Mouse (Mus musculus) heart, embryonic 11.5 days (tissue): ENCODE results near the gene Eya4. TPM values are rescaled to one million over a fixed set of nuclear protein-coding genes. Genes with fewer than 3 reads are reported as not detected.

Source experiments
- ATAC-seq: fragments of 200-750 bp; cut with Nextera tagmentation; replicated peaks from 2 replicates; pipeline ENCODE4 v1.8.0; 2017; ENCODE audit warnings: moderate library complexity; ENCODE audit not compliant: insufficient number of reproducible peaks, low FRiP score, low TSS enrichment
- H3K27ac ChIP-seq: fragments of 300-500 bp; sonication (generic); 2 replicates; pipeline ENCODE4 v1.5.1; 2014; ENCODE audit warnings: mild to moderate bottlenecking, low read depth, low read length
- H3K27me3 ChIP-seq: fragments of 300-500 bp; sonication (generic); 2 replicates; pipeline ENCODE4 v1.6.1; 2014; ENCODE audit warnings: mild to moderate bottlenecking, low read length, mixed read lengths; ENCODE audit not compliant: control insufficient read depth, insufficient read depth
- H3K36me3 ChIP-seq: fragments of 300-500 bp; sonication (generic); 2 replicates; pipeline ENCODE4 v1.6.1; 2014; ENCODE audit warnings: mild to moderate bottlenecking, low read length, moderate library complexity, mixed read lengths; ENCODE audit not compliant: control insufficient read depth, insufficient read depth
- H3K4me1 ChIP-seq: fragments of 300-500 bp; sonication (generic); 2 replicates; pipeline ENCODE4 v1.6.1; 2014; ENCODE audit warnings: low read length; ENCODE audit not compliant: control insufficient read depth, insufficient read depth
- H3K4me2 ChIP-seq: fragments of 300-500 bp; sonication (generic); 2 replicates; pipeline ENCODE4 v1.6.1; 2014; ENCODE audit warnings: mild to moderate bottlenecking, moderate library complexity
- H3K4me3 ChIP-seq: fragments of 300-500 bp; sonication (generic); 2 replicates; pipeline ENCODE4 v1.5.1; 2014; ENCODE audit warnings: low read depth, low read length
- H3K9ac ChIP-seq: fragments of 300-500 bp; sonication (generic); 2 replicates; pipeline ENCODE4 v1.6.1; 2014; ENCODE audit warnings: mild to moderate bottlenecking, low read depth, low read length, moderate library complexity
- H3K9me3 ChIP-seq: fragments of 300-500 bp; sonication (generic); replicated peaks from 2 replicates; pipeline ENCODE4 v1.6.1; 2016; ENCODE audit warnings: low read length; ENCODE audit not compliant: control insufficient read depth
- WGBS: fragments of 180-500 bp; shearing (Covaris S2); extraction: QIAGEN DNeasy Blood & Tissue Kit; methylation state at CpG from one replicate; pipeline ENCODE4 v1.1.7; 2014; ENCODE audit not compliant: insufficient replicate concordance; 5-methylcytosine and 5-hydroxymethylcytosine counted together
- polyA plus RNA-seq: library from polyadenylated mRNA; unstranded; fragments of >200 nt; fragmentation: Nextera tagmentation; extraction: Ambion mirVana; gene quantifications from 2 replicates; pipeline ENCODE4 v1.2.1, GENCODE M21; 2014

Eya4 gene
- polyA plus RNA-seq, 1 experiment from 2014 or later: 1.9 TPM

- H3K27me3 ChIP-seq: no peaks in the 10 kb centered on the region
- no peaks in the 10 kb centered on the region for H3K9me3 ChIP-seq
- peak overlapping the region; percentile 29; the same call in 1 of the 2 replicates for H3K4me2 ChIP-seq
- no peaks in the 10 kb centered on the region for H3K36me3 ChIP-seq
- ATAC-seq: no peak
- no peak overlapping the region for H3K27ac ChIP-seq
- 0 out of 2 replicates have a peak overlapping the region, but pooled peaks have one; percentile 16 for H3K9ac ChIP-seq
- WGBS: 35% methylated on average over 24 of the region's 24 CpGs
- H3K4me3 ChIP-seq: no peak overlapping the region
- H3K4me1 ChIP-seq: no peaks in the 10 kb centered on the region
These were observed 269.6 kb downstream of the Eya4 start for GRCm38 (mm10) chr10:23080749-23081547.

GRCm38 (mm10) chr10:23076691-23077385 lies 273.7 kb downstream of the Eya4 start:
- no peaks in the 10 kb centered on the region for H3K4me1 ChIP-seq
- no peak overlapping the region for H3K27ac ChIP-seq
- no peaks in the 10 kb centered on the region for H3K27me3 ChIP-seq
- H3K9me3 ChIP-seq: no peaks in the 10 kb centered on the region
- no peak overlapping the region for H3K4me3 ChIP-seq
- H3K4me2 ChIP-seq: peak overlapping the region; percentile 48
- no peak overlapping the region for H3K9ac ChIP-seq
- 53% methylated on average over 21 of the region's 21 CpGs for WGBS
- H3K36me3 ChIP-seq: no peaks in the 10 kb centered on the region
- ATAC-seq: no peak

GRCm38 (mm10) chr10:23073431-23073830 lies 277.2 kb downstream of the Eya4 start:
- no peaks in the 10 kb centered on the region for H3K9me3 ChIP-seq
- no peaks in the 10 kb centered on the region for H3K27me3 ChIP-seq
- H3K36me3 ChIP-seq: no peaks in the 10 kb centered on the region
- no peaks in the 10 kb centered on the region for H3K4me1 ChIP-seq
- ATAC-seq: no peak
- 68% methylated on average over 2 of the region's 2 CpGs for WGBS
- no peak overlapping the region for H3K4me3 ChIP-seq
- H3K27ac ChIP-seq: no peak overlapping the region
- H3K4me2 ChIP-seq: no peak overlapping the region
- H3K9ac ChIP-seq: no peak overlapping the region

DNA sequence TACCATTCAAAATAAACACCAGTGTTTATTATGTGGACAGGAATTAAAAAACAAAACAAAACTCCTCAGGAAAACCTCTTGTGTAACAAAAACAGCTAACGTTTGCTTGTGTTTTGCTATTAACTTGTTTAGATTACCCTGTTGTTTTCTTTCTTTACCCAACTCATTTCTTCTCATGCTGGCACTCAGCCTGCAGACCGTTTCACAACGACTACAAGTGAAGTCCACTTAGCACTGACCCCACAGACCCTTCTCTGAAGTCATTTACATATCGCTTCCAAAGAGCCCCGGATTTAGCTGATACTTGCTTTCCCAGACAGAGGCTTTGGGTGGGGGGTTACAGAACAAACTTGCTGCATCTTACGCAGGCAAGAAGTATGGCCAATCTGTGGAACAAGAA lies 286.9 kb downstream of the Eya4 start:
- Histone ChIP-seq H3K9me3 (no peaks in the 10 kb centered on the region), H3K27me3 (no peaks in the 10 kb centered on the region), H3K36me3 (no peaks in the 10 kb centered on the region), H3K4me3 (no peak overlapping the region), H3K27ac (no peak overlapping the region), H3K4me1 (no peaks in the 10 kb centered on the region), H3K4me2 (no peak overlapping the region), H3K9ac (no peak overlapping the region)
- no peak for ATAC-seq
- 50% methylated on average over 6 of the region's 6 CpGs for WGBS

DNA sequence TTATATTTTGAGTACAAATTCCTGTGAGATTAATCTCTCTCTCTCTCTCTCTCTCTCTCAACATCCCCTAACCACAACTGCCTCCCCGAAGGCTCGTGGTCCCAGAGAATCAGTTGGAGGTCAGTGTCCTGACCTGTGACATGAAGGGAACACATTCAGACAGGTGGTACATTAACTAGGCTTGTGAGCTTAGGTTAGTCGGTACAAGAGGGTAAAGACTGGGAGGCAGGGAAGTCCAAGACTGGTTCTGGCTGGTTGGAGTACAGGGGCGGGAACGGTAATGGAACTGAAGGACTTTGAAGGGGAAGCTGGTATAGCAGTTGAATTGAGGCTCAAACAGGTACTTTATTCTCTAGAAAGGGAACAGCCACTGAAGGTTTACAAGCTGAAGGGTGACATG lies 287.9 kb downstream of the Eya4 start:
- Histone ChIP-seq H3K4me2 (no peak overlapping the region), H3K9me3 (no peaks in the 10 kb centered on the region), H3K27ac (no peak overlapping the region), H3K9ac (no peak overlapping the region), H3K36me3 (no peaks in the 10 kb centered on the region), H3K4me1 (no peaks in the 10 kb centered on the region), H3K27me3 (no peaks in the 10 kb centered on the region), H3K4me3 (no peak overlapping the region)
- no peak for ATAC-seq
- 83% methylated on average over 5 of the region's 5 CpGs for WGBS

GRCm38 (mm10) chr10:23060694-23061060 lies 289.9 kb downstream of the Eya4 start:
- Histone ChIP-seq H3K27ac (no peak overlapping the region), H3K4me3 (no peak overlapping the region), H3K4me2 (no peak overlapping the region), H3K9me3 (no peaks in the 10 kb centered on the region), H3K4me1 (no peaks in the 10 kb centered on the region), H3K27me3 (no peaks in the 10 kb centered on the region), H3K9ac (no peak overlapping the region), H3K36me3 (no peaks in the 10 kb centered on the region)
- no peak for ATAC-seq
- 60% methylated on average over 3 of the region's 3 CpGs for WGBS

DNA sequence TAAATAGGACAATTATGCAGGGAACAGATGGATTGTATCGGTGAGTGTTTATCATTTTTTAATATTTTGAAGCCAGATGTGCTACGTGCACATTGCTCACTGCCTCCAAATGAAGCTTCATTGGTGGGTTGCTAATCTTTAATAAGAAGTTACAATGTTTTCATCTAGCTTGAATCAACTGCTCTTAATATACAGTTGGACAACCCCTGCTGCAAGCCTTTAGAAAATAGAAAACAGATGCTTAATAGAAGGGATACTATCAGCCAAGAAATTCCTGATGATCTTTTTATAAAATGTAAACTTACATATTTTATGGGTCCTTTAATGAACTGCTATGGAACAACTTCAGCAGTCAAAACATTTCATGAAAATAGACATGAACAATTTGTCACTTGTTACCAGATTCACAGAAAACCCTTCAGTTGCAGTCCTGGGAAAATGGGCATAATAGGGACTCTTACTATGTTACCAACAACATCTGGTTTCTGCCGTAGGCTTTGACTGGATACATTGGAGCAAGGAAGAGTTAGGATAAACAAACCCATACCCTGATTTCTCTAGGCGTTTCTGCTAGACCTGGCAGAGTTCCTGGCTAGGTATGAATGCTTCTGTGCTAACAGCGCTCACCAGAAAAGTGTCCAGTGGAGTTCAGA lies 290.4 kb downstream of the Eya4 start:
- no peak overlapping the region for H3K27ac ChIP-seq
- no peak overlapping the region for H3K4me2 ChIP-seq
- no peaks in the 10 kb centered on the region for H3K9me3 ChIP-seq
- 69% methylated on average over 5 of the region's 5 CpGs for WGBS
- no peak overlapping the region for H3K4me3 ChIP-seq
- no peaks in the 10 kb centered on the region for H3K27me3 ChIP-seq
- H3K36me3 ChIP-seq: no peaks in the 10 kb centered on the region
- no peak overlapping the region for H3K9ac ChIP-seq
- H3K4me1 ChIP-seq: no peaks in the 10 kb centered on the region
- ATAC-seq: no peak

GRCm38 (mm10) chr10:23053379-23053915 lies 297.1 kb downstream of the Eya4 start:
- WGBS: 76% methylated on average over 8 of the region's 8 CpGs
- H3K9ac ChIP-seq: no peak overlapping the region
- H3K4me3 ChIP-seq: no peak overlapping the region
- no peak overlapping the region for H3K4me2 ChIP-seq
- no peak for ATAC-seq
- no peaks in the 10 kb centered on the region for H3K27me3 ChIP-seq
- H3K9me3 ChIP-seq: no peaks in the 10 kb centered on the region
- H3K36me3 ChIP-seq: no peaks in the 10 kb centered on the region
- no peak overlapping the region for H3K27ac ChIP-seq
- H3K4me1 ChIP-seq: no peaks in the 10 kb centered on the region
